18 mouse cellular contexts compared by ENCODE assay signal in the genomic region with DNA sequence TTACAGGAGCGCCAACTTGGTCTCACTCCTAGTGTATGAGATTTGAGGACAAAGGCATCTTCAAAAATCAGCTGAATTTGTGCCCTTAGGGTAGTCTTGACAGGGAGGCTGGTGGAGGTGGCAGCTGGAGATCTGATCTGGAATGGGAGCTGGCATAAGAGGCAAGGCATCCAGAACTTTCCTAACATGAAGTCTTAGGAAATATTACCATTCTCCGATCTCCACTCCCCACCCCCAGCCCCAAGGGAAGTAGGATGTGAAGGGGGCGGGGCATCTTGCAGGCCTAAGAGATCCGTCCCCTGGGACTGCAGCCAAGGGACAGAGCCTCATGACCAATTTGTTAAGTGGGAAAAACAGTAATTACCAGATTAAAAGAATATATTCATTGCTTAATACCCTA. TPM values are rescaled to one million over a fixed set of nuclear protein-coding genes. Genes with fewer than 3 reads are reported as not detected.
DNase-seq lines count a peak whose midpoint lies in the region; ATAC-seq lines count a peak whose summit lies in the region.
"Had no signal": no experiment of that assay in that cellular context is flagged by ENCODE, and none has a peak within 500 bp of the region (broad histone marks: within the 10 kb centered on the region; RNA-seq: fewer than 3 reads in every experiment).

No protein-coding gene starts in this region.

- WGBS in heart, embryonic 10.5 days: 64% methylated on average over 4 of the region's 4 CpGs

- intact Hi-C loops in heart, postnatal 14 days (cut with DNase I): no loop called here

- no peaks in the 10 kb centered on the region for H3K9me3 ChIP-seq in heart, embryonic 10.5 days
- H3K9me3 ChIP-seq: limb, embryonic 10.5 days had no signal

- H3K4me1 ChIP-seq in heart, embryonic 10.5 days: peaks cover 47% of the 10 kb centered on the region

- H3K27ac ChIP-seq in heart, embryonic 10.5 days: no peak overlapping the region
- H3K27ac ChIP-seq: limb, embryonic 10.5 days; liver, embryonic 14.5 days; stomach, postnatal 0 days had no signal

- no peaks in the 10 kb centered on the region for H3K36me3 ChIP-seq in heart, embryonic 10.5 days

- H3K27me3 ChIP-seq in heart, embryonic 10.5 days (ENCODE audit: insufficient read depth, poor library complexity, severe bottlenecking): peaks cover 19% of the 10 kb centered on the region; the same call in 1 of the 2 replicates
- H3K27me3 ChIP-seq: Patski had no signal

- peak; percentile 45 to 52 for DNase-seq in heart, postnatal 14 days
- DNase-seq in heart, embryonic 10.5 days (ENCODE audit: low spot score): no peak
- DNase-seq in adipocyte (ENCODE audit: low spot score): peak; percentile 60
- DNase-seq in adrenal gland, postnatal 36 days: peak; percentile 32 to 77
- peak; percentile 51 to 66 for DNase-seq in kidney, postnatal 4 days
- no peak for DNase-seq in cerebellum, adult 11-12 months
- DNase-seq: cerebellum, adult 18-20 months; layer of hippocampus, adult 9-11 months; right cerebral cortex, postnatal 4 days had no signal

- no peak overlapping the region for H3K4me3 ChIP-seq in heart, embryonic 10.5 days
- H3K4me3 ChIP-seq: limb, embryonic 10.5 days; myocyte had no signal

- ATAC-seq in erythroid progenitor cell, adult 5-6 weeks (replicated peaks; ENCODE audit: low FRiP score, poor library complexity, severe bottlenecking): no peak
- ATAC-seq: Patski had no signal

RNA-seq across cellular contexts. Expression of a gene that starts 2.3 kb away (rescaled TPM):
- total RNA-seq in heart, postnatal 14 days (2021): 1 to 10 TPM; 4.5 to 5.5 TPM
- 1.2 and 1.5 TPM in 2 replicates for polyA plus RNA-seq in heart, embryonic 10.5 days (2016; fragmentation: Nextera tagmentation; extraction: Ambion mirVana)
- 10 to 100 TPM; 28.8 to 36.4 TPM for total RNA-seq in adrenal gland, postnatal 36 days (2021)
- 3.8 TPM in 1 of 2 replicates, not detected in the other for total RNA-seq in erythroid progenitor cell, adult 5-6 weeks (2015; ENCODE audit: low replicate concordance)
- total RNA-seq in erythroid progenitor cell, adult 5-6 weeks (2017; ENCODE audit: low replicate concordance): 0.26 TPM in 1 of 2 replicates, not detected in the other

RNA-seq across cellular contexts. Expression of a gene that starts 4.8 kb away (rescaled TPM):
- total RNA-seq in heart, postnatal 14 days (2021): 10 to 100 TPM; 51.9 to 61.2 TPM
- polyA plus RNA-seq in heart, embryonic 10.5 days (2016; fragmentation: Nextera tagmentation; extraction: Ambion mirVana): 79.6 and 82.1 TPM in 2 replicates
- total RNA-seq in adrenal gland, postnatal 36 days (2021): 10 to 100 TPM; 22.5 to 23.3 TPM
- 6.8 and 13.4 TPM in 2 replicates for total RNA-seq in erythroid progenitor cell, adult 5-6 weeks (2015; ENCODE audit: low replicate concordance)
- 2.7 TPM in 2 replicates for total RNA-seq in erythroid progenitor cell, adult 5-6 weeks (2017; ENCODE audit: low replicate concordance)

RNA-seq across cellular contexts. Expression of a gene that starts 13.0 kb away (rescaled TPM):
- total RNA-seq in heart, postnatal 14 days (2021): 10 to 100 TPM; 37.9 to 46.1 TPM
- polyA plus RNA-seq in heart, embryonic 10.5 days (2016; fragmentation: Nextera tagmentation; extraction: Ambion mirVana): 10.5 and 13.4 TPM in 2 replicates
- total RNA-seq in adrenal gland, postnatal 36 days (2021): 10 to 100 TPM; 14.8 to 19.9 TPM
- not detected in 2 replicates for total RNA-seq in erythroid progenitor cell, adult 5-6 weeks (2015; ENCODE audit: low replicate concordance)
- total RNA-seq in erythroid progenitor cell, adult 5-6 weeks (2017; ENCODE audit: low replicate concordance): not detected in 2 replicates

RNA-seq across cellular contexts. Expression of a gene that starts 38.0 kb away (rescaled TPM):
- total RNA-seq in heart, postnatal 14 days (2021): 1 to 10 TPM; 7.6 to 7.7 TPM
- polyA plus RNA-seq in heart, embryonic 10.5 days (2016; fragmentation: Nextera tagmentation; extraction: Ambion mirVana): 30.9 and 35.6 TPM in 2 replicates
- 10 to 100 TPM; 28.3 to 30.6 TPM for total RNA-seq in adrenal gland, postnatal 36 days (2021)
- total RNA-seq in erythroid progenitor cell, adult 5-6 weeks (2015; ENCODE audit: low replicate concordance): 11.7 and 15.1 TPM in 2 replicates
- total RNA-seq in erythroid progenitor cell, adult 5-6 weeks (2017; ENCODE audit: low replicate concordance): 16.1 and 23.4 TPM in 2 replicates

RNA-seq across cellular contexts. Expression of a gene that starts 43.4 kb away (rescaled TPM):
- not detected for total RNA-seq in heart, postnatal 14 days (2021)
- not detected in 2 replicates for polyA plus RNA-seq in heart, embryonic 10.5 days (2016; fragmentation: Nextera tagmentation; extraction: Ambion mirVana)
- under 1 TPM in 1 of 2 experiments, not detected in 1; 0.46 TPM for total RNA-seq in adrenal gland, postnatal 36 days (2021)
- not detected in 2 replicates for total RNA-seq in erythroid progenitor cell, adult 5-6 weeks (2015; ENCODE audit: low replicate concordance)
- not detected in 2 replicates for total RNA-seq in erythroid progenitor cell, adult 5-6 weeks (2017; ENCODE audit: low replicate concordance)
- total RNA-seq: CH12.LX had no signal
- polyA plus RNA-seq: forebrain, embryonic 11.5 days; heart, embryonic 16.5 days; limb, embryonic 10.5 days; liver, embryonic 14.5 days; myocyte; Patski; stomach, postnatal 0 days had no signal

Comparison
In these comparisons a context has a peak if more than half of its experiments do, and no peak if none do; other contexts are left out.
1. DNase-seq: peak in heart, postnatal 14 days (2 of 2), adipocyte (single experiment), adrenal gland, postnatal 36 days (2 of 2) and kidney, postnatal 4 days (2 of 2); none in heart, embryonic 10.5 days (single experiment) and cerebellum, adult 11-12 months (single experiment).
2. RNA of a gene that starts 2.3 kb away (total RNA-seq): 28.8 to 36.4 TPM in adrenal gland, postnatal 36 days; 4.5 to 5.5 TPM in heart, postnatal 14 days and 0.26 to 3.8 TPM in erythroid progenitor cell, adult 5-6 weeks; every median in the first group is over 4 times any median in the second.
3. RNA of a gene that starts 13.0 kb away (total RNA-seq): 37.9 to 46.1 TPM in heart, postnatal 14 days and 14.8 to 19.9 TPM in adrenal gland, postnatal 36 days; not detected in erythroid progenitor cell, adult 5-6 weeks; every median in the first group is over 10 times any median in the second.